Mouse (Mus musculus) urinary bladder, postnatal 10 days (tissue): ENCODE results near the gene 4931429L15Rik.

Experiments
- DNase-seq: peaks from one replicate; pipeline ENCODE4 v3.0.0; 2022; ENCODE audit warnings: low spot score

4931429L15Rik gene

DNA sequence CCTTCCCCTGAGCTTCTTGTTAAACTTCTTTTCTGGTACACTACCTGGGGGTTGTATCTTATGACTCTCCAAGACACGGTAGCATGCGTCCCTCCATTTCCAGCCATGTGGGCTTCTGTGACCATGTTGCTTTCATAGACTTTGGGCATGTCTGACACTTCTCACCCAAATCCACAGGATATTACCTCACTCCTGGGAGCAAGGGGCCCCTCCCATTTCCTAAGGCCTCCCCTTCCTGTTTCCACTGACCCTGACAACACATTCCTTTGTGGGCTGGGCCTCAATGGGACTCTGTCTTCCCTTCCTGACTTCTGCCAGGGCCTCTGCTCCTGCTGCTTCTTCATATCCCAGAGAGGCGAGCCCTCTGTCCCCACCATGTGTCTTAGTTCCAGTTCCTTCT, 62.2 kb downstream of the 4931429L15Rik start:
- no peak for DNase-seq

DNA sequence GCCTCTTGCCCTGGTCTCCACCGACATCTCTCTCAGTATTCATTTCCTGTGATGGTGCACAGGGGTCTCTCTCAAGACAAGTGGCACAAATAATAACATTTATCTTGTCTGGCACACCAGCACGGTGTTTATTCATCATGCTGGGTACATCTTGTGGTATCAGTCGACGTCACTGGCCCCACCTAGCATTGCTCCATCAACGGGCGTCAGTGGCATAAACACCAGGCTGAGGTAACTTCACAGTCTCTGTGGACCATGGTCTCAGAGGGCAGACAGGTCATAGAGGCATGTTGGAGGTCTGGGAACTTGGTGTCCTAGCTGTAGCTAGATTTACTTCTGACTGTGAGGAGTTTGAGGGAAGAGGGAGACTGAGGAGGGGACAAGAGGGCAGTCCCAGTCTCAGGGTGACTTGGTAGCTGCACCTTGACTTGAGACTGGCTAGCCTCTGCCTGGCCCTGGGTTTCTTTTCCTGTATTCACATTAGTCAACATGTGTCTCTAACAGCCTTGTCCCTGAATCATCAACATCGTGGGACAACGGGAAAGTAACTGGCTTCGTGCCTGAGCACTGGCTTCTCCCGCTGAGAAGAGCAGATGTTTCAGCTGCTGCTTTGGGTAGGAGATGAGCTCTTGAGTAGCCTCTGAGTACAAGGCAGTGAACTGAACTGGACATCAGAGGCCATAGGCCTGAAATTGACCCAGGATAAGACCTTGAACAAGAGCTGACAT, 63.0 kb downstream of the 4931429L15Rik start:
- no peak for DNase-seq

DNA sequence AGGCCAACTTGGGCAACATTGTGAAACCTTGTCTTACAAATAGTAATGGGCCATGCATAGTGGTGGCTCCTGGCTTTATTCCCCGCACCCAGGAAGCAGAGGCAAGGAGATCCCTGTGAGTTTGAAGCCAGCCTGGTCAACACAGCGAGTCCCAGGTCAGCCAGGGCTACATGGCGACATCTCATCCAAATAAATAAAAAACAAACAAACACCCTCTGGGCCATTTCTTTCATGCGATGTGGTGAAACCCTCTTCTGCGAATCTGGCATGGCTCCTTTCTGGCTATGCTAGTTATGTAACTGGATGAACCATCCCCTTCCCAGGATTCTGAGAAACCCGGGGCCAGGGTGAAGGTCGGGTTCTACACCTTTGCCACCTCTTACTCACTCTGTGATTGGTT, 63.6 kb downstream of the 4931429L15Rik start:
- no peak for DNase-seq
